Mouse (Mus musculus) gastrocnemius, postnatal 36 days (tissue): ENCODE measurements around the gene Ldlrad3. TPM values are rescaled to one million over a fixed set of nuclear protein-coding genes. Genes with fewer than 3 reads are reported as not detected.

Source experiments
- DNase-seq, 2 experiments: peaks; one replicate each; pipeline ENCODE4 v3.0.0; 2022
- intact Hi-C: fragments of 180-260 bp; cut with DNase I; formaldehyde crosslinking; loops from one replicate; pipeline ENCODE4 v1.15.1; 2025
- total RNA-seq, 2 experiments: library from RNA; stranded (reverse); gene quantifications; 2 replicates each; pipeline ENCODE4 v1.2.3; 2021

The Ldlrad3 gene
- total RNA-seq, 2 experiments from 2014 or later: 4.1 to 5.4 TPM

DNA sequence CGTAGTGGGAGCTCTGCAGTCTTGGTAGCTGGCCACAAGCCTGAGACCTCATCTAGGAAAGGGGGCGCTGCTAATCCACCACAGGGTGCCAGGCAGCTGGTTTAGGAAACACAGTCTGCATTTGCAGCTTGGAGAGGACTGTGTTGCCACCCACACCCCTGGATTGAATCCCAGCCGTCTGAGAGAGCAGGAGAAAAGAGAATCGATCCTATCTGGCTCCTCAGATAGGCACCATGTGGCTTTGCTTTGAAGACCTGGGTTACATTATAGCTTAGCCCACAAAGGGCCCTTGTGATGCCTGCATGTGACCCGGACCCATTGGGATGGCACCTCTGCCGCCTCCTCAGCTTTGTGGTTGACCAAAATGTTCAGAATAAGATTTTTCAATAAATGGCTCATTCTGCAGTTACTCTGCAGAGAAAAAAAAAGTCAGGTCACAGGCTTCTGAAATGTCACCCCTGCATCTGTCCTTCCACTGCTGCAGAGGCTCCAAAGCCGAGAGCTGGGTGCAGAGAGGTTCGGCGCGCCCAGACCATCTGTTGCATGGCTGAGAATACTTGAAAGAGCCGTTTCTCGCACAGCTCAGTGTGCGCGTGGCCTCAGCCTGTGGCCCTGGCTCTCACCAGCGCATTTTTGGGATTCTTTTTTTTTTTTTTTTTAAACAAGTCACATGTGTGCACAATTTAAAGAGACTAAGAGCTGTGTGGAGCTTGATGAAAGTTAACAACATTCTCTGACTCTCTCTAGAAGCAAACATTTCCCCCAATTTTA is 202.9 kb downstream of the Ldlrad3 start:
- no peak for DNase-seq
- intact Hi-C loops: no loop called here

DNA sequence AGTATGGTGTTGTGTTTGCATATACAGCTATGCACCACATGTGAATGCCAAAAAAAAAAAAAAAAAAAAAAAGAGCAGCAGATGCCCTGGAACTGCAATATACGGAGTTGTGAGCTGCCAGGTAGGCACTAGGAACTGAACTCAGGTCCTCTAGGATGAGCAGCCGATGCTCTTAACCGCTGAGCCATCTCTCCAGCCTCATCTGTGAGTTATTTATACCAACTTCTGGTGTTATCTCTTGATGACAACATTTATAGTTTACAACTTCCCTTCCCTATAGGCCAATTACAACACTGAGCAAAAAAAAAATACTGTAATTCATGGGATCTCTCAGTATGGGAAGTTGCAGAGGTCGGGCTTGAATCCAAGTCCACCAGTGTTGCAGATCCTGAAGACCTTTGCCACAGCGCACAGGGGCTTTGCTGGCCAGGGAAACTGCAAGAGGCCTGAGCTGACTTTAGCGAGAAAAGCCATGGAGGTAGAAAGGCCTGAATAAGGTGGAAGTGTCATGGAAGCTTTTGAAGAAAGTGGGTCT is 204.2 kb downstream of the Ldlrad3 start:
- DNase-seq: no peak
- intact Hi-C loops: no loop called here

DNA sequence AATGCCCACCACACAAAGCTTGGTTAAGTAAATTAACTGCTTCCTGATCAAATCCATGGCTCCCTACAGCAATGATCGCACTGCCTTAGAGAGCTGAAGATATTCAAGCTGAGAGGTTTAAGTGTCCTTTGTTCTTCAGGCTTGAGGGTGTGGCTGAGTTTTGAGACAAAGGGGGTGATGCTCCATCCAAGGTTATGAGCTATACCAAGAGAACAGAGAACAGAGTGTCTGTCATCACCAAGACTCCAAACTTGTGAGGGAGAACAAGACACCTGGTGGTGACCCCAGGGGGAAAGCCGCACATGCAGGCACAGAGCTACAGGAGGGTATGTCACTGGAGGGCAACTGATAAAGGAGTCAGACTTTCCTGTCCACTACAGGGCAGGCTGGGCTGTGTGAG is 205.0 kb downstream of the Ldlrad3 start:
- no peak for DNase-seq
- intact Hi-C loops: no loop called here

DNA sequence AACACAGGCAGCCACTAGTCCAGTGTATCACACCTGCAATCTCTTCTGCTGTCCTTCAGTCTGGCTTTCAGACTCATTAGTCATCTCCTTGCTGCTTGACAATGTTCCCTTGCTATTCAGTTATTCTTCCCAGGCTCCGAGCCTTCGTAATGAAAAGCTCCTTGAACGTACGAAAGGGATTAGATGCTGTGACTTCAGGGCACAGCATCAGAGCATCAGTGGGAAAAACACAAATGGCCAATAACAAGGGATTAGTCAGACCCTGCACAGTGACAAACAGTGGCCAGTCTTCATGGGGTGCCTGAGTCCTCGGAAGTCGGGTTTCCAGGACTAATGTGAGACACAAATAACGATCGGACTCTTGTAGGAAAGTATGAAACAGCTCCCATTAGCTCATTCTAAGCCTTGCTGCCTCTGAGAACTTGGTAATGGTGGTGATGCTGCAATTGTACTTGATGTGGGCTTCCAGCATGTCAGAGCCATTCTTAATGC is 205.7 kb downstream of the Ldlrad3 start:
- DNase-seq: no peak
- intact Hi-C loops: no loop called here

DNA sequence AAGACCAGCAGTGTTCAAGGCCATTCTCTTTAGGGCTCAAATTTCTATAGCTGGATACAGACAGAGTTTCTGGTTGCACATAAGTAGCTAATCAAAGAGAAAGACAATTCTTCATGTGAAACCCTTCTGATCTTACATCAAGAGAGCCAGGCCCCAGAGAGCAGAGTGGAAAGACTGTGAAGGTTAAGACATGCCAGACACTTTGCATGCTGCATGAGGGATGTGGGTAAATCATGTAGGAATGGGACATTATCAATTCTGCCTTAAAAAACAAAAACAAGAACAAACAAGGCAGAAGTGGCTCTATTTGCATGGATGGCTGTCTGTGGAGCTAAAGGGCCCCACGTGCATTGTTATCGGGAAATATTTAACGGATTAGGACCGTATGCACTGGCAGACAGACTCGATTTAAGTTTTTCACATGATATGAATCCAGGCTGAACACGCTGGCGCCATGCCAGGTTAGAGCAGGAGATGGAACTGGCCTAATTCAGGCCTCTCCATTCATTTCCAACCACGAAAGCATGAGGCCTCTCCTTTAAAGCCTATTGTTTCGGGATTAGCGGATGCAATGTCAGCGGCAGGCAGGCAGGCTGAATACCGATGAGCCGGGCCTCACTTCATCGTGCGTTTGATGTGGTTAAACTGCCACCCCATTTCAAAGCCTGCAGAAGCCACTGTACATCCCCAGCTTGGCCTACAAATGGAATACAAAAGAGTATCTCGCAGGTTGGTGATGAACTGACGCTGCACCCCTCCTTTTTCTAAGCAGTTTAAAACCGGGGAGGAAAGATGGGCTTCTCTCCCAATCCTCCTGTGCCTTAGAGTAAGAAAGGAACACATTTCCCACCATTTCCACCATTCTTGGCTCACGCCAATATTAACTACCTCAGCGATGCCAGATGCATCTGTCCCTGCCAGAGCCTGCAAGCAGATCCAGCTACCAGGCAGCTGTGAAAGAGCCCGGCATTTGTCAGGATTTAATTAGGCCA is 207.4 kb downstream of the Ldlrad3 start:
- DNase-seq: no peak

DNA sequence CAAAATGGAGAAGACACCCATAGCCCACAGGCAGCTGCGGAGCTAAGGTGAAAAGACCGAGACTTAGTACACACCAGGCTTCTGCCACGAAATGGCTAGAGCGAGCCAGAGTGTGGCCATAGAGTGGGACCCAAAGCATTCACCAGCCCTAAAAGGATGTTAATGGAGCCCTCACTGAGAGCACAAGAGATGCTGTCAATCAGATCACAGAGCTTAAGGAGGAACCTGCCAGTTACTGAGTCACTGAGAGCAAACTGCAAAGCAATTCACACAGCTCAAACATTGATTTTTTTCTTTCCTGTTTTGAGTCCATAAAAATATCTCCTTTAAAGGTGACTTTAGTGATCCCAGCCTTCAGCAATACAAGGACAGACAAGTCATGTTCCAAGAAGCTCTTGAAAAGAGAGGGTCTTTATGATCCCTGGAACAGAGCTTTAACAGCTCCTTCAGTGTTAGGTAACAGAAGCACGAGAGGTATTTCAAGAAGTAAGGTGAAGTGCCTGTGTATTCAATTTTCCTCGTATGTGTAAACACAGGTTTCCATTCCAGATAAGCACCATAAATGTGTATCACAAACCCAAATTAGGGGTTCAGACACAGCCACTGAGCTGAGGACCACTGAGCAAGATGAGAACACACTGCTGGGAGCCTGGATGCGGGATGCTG is 209.7 kb downstream of the Ldlrad3 start:
- DNase-seq: no peak
- intact Hi-C loops: no loop called here

More for the DNA sequence above, 207.4 kb downstream of the Ldlrad3 start:
- intact Hi-C loops: no loop called here

DNA sequence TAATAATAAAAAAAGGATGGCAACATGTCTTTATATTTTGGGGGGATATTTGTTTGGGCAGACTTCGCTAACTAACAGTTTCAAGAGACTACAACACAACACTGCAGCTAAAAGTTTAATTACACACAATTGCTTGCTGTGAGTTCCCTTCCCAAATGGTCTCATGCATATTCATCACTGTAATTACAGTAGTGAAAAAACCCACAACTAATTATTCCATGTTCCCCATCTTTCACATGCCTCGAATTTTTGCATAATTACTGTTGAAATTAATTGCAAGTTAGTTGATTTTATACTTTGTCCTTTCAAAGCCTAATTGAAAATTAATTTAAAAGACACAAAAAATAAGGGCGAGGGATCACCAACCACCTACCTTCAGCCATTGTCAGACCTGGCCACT is 212.4 kb downstream of the Ldlrad3 start:
- intact Hi-C loops: no loop called here
- DNase-seq: no peak

DNA sequence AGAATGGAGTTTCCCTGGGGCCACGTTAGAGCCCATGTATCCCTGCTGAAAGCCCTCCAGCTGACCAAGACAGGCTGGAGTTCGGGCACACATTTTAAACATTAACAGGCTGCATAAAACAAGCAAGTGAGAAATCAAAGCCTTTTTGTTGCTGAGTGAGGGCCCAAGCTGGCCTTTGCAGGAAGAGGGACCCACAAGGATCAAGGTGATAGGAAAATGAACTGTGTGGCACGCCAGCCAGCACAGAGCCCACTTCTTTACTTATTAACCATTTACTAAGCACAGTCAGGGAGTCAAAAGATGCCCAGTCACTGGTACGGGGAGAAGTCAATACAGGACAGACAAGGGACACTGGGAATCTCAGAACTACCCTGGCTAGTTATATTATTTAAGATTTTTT is 218.6 kb downstream of the Ldlrad3 start:
- no peak for DNase-seq

DNA sequence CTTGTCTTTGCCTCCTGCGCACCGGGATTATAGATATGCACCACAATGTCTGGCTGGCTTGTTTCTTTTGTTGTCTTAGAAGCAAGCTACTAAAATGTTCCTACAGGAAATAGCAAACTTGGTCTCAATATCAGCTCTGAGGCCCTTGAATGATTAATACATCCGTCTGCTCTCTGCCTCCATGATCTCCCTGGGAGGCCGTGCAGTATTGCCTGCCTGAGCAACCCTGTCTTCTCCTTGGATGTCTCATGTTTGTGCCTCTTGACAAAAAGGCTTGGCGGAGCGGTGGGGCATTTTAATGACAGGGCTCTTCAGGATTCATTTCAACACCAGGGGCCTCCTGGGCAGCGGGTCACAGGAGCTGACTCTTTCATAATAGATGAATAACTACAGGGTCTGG is 219.0 kb downstream of the Ldlrad3 start:
- intact Hi-C loops: no loop called here
- DNase-seq: no peak

More for the DNA sequence above, 218.6 kb downstream of the Ldlrad3 start:
- intact Hi-C loops: no loop called here

DNA sequence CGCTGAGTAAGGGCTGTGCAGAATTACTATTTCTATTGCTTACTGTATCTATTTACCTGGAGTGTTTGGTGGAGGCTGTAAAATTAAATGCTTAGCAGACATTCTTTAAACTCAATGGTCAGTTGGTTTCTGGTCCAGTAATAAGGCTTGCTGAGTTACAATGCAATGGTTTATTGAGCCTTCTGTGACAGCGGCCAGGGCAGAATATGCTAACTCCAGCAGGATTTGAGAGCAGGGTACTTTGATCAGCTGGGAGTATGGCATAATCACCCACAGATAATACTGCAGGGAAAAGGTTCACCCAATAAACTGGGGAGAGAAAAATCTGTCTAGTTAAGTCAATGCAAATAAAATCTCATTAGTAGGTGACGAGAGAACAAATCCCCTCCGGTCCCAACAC is 220.2 kb downstream of the Ldlrad3 start:
- intact Hi-C loops: no loop called here
- DNase-seq: no peak

DNA sequence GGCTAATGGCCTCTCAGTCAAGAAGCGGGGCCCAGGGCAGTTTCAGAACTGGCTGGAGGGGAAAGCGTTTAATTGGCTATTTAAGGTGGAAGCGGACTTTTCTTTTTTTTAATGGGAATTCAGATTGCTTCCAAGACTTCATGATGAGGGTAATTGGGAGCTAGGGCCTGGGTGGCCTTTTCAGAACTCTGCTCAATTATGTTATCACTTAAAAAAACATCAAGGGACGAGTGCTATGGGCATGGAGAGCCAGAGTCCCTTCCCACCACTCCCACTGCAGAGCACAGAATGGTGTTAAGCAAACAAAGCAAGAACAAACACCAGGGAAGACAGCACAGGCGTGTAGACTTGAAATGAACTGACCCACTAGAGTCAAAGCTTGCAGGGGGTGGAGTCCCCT is 220.7 kb downstream of the Ldlrad3 start:
- intact Hi-C loops: no loop called here
- no peak for DNase-seq

DNA sequence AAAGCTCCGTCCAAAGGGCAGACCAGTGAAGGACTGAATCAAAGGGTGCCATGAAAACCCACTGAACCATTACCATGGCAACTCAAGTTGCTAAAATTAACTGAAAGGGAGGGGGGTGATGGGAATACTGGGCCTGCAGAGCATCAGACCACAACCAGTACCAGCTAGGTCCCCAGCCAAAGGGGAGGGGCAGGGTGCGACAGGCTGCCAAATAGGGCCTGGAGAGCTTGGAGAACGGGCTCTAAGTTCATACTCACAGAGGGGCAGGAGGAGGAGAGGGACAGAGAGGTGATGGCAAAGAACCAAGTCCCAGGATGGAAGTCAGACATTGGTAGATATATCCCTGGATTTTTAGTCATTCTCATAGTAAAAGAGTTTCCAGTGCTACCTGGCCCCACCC is 222.8 kb downstream of the Ldlrad3 start:
- DNase-seq: no peak
- intact Hi-C loops: no loop called here

DNA sequence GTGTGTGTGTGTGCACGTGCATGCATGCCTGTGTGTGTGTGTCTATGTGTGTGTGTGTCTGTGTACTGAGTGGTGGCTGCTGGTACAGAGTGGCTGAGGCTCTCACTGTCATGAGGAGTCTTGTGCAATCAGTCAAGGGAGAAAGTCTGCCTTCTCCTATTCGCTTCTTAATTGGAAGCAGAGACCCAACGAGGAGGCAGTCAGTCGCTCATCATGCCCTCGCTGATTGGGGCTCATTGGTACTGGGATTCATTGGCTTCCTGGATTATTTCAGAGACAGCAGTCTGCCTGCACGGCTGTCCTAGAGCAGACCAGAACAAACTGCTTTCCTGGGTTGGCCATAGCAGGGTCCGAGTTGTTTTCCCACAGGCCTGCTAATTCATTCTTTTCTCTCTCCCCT is 223.8 kb downstream of the Ldlrad3 start:
- DNase-seq: no peak
- intact Hi-C loops: no loop called here

DNA sequence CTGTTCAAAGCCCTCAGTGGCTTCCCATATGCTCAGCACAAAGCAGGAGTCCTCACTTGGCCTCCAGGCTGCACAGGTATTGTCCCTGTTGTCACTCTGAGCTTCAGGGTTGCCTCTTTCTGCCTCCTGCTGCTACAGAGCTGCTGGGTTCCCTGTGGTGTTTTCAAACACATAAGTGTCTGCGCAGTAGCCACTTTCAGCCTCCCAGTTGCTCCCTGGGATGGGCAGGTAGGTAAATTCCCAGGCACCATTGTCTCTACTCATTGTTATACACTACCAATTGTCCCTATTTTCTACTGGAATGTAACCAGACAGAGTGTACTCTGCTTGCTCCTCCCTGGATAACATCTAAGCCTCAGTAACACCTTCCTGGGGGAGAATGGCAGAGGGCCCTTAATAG is 224.8 kb downstream of the Ldlrad3 start:
- intact Hi-C loops: no loop called here
- DNase-seq: no peak

DNA sequence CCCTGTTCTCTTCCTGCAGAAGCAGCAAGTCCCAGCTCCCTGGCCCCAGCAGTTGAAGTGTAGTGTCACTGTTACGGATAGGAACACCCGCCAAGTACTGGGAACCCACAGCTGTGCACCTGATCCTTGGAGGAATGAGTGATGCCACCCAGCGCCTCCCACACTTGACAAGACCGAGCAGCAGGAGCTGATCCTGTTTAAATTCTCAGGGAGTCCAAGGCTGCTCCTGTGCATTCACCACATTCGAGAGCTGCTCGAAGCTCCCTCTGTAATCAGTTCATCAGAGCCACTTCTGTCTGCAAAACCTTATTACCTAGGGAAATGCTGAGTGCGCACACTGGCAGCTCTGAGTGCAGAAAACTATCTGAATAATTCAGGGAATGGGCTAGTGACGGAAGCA is 225.5 kb downstream of the Ldlrad3 start:
- intact Hi-C loops: no loop called here
- DNase-seq: no peak

DNA sequence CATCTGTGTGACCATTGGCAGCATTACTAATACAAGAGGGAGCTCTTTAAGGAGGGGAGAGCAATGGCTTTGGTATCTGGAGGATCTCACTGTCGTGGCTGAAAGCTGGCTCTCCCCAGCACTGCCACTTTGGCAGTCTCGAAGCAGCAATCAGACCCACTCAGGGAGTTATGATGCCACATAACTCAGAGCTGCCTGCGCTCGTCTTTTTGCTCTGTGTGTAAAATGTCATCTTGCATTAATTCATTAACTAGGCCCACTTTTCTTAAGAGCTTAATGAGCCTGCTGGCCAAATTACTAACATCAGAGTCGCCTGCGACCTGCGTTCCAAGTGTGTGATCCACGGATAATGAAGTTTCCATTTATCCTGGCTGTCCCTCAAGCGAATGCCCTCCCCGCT is 230.1 kb downstream of the Ldlrad3 start:
- intact Hi-C loops: no loop called here
- DNase-seq: no peak

DNA sequence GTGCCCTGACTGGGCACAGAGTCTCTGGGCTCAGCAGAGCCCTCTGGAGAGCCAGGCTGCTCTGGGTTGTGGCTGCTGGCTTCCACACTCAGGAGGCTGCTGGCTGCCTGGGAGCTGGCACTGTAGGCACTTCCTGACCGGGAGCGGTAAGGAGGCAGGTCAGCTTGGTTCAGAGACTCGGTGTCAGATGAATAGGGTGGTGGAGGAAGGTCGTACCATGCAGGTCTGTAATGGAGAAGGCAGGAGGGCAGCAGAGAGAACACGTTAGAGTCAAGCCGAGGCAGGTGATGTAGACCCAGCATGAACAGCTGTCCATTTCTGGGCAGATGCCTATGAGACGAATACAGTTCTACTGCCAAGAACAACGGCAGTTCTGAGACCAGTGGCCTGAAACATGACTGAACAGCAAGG is 233.2 kb downstream of the Ldlrad3 start:
- intact Hi-C loops: no loop called here
- no peak for DNase-seq

DNA sequence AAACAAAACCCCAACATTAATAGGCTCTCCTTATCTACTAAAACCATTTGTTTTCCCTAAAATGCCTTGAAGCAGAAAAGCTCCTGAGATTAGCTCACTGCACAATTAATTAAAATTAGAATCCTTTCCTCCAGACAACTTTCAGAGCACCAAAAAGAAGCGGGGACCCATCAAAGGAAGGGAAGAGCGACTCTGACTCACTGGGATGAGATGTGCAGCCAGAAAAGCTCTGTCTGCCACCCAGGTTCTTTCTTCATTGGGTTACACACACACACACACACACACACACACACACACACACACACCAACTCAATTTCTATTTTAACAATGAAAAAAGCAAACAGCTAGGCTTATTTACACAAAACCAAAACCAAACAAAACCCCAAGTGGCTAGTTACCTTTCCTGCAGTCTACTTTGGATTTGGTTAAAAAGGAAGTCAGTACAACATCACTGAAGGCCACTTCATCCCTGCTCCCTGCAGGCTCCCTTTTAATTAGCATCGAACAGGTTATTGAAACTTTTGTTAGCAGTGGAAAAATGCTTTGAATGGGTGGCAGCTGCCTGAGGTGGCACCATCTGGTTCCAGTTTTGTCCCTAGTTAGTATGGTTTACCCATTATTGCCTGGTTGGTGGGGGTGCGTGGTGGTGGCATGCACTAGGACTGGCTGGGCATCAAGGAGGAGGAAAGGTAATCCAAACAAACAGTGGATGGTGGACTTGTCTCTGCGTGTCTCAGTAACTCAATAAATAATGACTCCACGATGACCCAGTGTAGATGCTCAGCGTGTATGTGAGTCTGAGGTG is 235.3 kb downstream of the Ldlrad3 start:
- no peak for DNase-seq
- intact Hi-C loops: no loop called here

DNA sequence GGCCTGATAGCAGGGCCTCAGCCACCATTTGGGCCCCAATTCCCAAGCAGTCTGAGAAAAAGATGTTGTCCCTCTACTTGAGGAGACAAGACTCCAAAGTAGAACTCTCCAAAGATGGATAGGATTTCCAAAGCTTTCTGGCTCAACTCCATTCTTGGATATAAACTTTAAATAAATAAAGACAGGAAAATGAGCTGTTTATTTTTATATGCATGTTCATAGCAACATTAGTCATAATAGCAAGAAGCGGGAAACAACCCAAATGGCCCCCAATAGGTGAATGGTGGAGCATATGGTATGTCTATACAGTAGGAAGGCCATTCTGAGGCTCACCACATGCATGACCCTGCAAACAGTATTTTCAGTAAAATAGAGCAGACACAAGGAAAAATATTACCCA is 251.2 kb downstream of the Ldlrad3 start:
- intact Hi-C loops: no loop called here
- no peak for DNase-seq

DNA sequence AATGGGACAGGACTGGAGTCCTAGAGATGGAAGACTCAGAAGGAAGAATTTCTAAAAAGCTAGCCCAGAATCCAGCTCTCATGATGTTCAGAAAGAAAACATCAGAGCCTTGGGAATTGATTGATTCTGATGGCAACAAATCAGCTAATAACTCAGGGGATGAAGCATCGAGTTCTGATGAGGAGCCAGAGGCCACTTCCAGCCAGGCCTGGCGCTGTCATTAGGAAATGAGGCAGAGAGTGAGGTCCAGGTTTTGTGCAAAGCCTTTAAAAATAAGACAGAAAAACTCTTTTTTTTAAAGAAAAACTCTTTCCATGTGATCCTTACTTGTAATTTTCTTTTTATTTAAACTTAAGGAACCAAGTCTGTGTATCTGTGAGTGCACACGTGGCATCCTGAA is 252.9 kb downstream of the Ldlrad3 start:
- DNase-seq: peak in 1 of 2 experiments; percentile 16
- intact Hi-C loops: no loop called here
